Mouse (Mus musculus): ENCODE data around the gene Asl. TPM values are rescaled to one million over a fixed set of nuclear protein-coding genes. Genes with fewer than 3 reads are reported as not detected.

Asl gene
- polyA plus RNA-seq, 1 experiment from 2014 or later = 30.9 TPM

DNA sequence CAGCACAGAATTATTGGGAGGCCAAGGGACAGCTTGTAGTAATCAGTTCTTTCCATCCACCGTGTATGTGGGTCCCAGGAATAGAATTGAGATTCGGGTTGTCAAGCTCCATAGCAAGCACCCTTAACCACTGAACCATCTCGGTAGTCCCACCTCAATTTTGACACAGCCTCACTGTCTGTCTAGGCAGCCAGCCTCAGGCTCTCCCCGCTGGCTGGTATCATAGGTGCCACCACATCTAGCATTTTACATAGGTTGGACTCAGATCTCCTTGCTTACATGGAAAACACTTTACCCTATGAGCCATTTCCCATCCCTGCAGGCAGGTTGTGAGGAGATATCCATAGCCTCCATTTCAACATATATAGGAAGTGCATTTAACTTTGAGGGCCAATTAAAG lies 54.7 kb downstream of the Asl start:
- no peak overlapping the region for H3K4me2 ChIP-seq
- WGBS = 88% methylated on average over 4 of the region's 4 CpGs
- H3K9ac ChIP-seq = no peak overlapping the region
- peaks cover 7% of the 10 kb centered on the region for H3K36me3 ChIP-seq
- no peak overlapping the region for H3K27ac ChIP-seq
- no peaks in the 10 kb centered on the region for H3K27me3 ChIP-seq
- H3K9me3 ChIP-seq = no peaks in the 10 kb centered on the region
- no peak overlapping the region for H3K4me3 ChIP-seq
- no peak for ATAC-seq (ENCODE audit: borderline replicate concordance, extremely low read depth, low FRiP score, low TSS enrichment)
- H3K4me1 ChIP-seq = no peaks in the 10 kb centered on the region

DNA sequence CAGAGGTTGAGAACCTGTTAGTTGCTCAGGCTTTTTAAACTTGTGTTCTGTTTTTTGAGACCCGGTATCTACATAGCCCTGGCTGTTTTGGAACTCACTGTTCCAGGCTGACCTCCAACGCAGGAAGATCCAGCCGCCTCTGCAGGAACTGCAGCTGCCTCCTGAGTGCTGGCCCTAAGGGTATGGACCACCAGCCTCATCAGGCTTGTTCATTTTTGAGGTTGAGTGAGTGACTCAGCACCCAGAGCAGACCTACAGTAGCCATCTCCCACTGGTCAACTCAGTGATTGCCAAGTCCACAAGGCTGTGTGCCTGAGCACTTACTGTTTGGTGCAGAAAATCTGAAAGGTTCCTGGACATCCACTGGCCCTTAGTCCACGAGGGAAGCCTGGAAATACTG lies 57.6 kb downstream of the Asl start:
- peaks cover 7% of the 10 kb centered on the region for H3K36me3 ChIP-seq
- no peaks in the 10 kb centered on the region for H3K27me3 ChIP-seq
- H3K9ac ChIP-seq = no peak overlapping the region
- H3K9me3 ChIP-seq = no peaks in the 10 kb centered on the region
- 75% methylated on average over 4 of the region's 4 CpGs for WGBS
- H3K4me2 ChIP-seq = no peak overlapping the region
- no peak overlapping the region for H3K27ac ChIP-seq
- no peak overlapping the region for H3K4me3 ChIP-seq
- ATAC-seq (ENCODE audit: borderline replicate concordance, extremely low read depth, low FRiP score, low TSS enrichment) = no peak
- no peaks in the 10 kb centered on the region for H3K4me1 ChIP-seq

DNA sequence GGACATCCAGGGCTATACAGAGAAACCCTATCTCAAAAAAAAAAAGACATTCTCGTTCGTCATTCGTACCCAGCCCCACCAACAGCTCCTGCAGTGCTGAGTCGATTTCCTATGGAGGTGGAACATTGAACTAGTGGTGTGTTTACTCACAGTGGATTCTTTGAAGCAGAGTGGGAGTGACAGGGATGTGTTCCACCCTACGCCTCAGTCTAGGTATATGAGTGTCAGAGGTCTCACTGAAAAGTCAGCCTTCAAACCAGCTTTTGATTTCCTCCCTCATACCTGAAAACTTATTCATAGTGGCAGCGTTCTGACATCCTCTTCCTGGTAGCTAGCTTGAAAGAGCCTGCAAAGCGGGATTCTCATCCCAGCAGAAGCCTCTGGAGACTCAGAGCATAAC lies 60.6 kb downstream of the Asl start:
- Histone ChIP-seq H3K4me2 (no peak overlapping the region), H3K4me3 (no peak overlapping the region), H3K27ac (no peak overlapping the region), H3K36me3 (peaks cover 7% of the 10 kb centered on the region), H3K9me3 (no peaks in the 10 kb centered on the region), H3K27me3 (no peaks in the 10 kb centered on the region), H3K9ac (no peak overlapping the region), H3K4me1 (no peaks in the 10 kb centered on the region)
- no peak for ATAC-seq (ENCODE audit: borderline replicate concordance, extremely low read depth, low FRiP score, low TSS enrichment)
- 70% methylated on average over 7 of the region's 7 CpGs for WGBS

DNA sequence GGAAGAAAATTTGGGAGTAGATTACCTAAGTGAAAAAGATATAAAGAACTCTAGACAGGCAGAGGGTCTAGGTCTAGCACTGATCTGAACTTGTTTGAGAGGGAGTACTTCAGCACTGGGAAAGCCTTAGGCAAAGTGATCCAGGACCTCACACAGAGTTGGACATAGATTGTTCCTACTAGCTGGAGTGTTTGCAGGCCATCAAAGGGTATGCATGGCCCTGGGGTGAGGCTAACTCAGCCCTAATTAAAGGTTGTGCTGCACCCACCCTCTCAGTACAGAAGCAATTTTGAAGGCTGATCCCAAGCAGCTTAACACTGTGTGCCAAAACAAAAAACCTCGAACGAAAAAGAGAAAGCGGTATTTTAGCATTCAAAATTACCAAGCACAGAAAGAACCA lies 62.6 kb downstream of the Asl start:
- Histone ChIP-seq H3K9me3 (no peaks in the 10 kb centered on the region), H3K4me1 (no peaks in the 10 kb centered on the region), H3K27me3 (no peaks in the 10 kb centered on the region), H3K4me3 (no peak overlapping the region), H3K9ac (no peak overlapping the region), H3K36me3 (peaks cover under 1% of the 10 kb centered on the region), H3K27ac (no peak overlapping the region), H3K4me2 (no peak overlapping the region)
- ATAC-seq (ENCODE audit: borderline replicate concordance, extremely low read depth, low FRiP score, low TSS enrichment) = no peak
- 86% methylated on average over 3 of the region's 3 CpGs for WGBS

DNA sequence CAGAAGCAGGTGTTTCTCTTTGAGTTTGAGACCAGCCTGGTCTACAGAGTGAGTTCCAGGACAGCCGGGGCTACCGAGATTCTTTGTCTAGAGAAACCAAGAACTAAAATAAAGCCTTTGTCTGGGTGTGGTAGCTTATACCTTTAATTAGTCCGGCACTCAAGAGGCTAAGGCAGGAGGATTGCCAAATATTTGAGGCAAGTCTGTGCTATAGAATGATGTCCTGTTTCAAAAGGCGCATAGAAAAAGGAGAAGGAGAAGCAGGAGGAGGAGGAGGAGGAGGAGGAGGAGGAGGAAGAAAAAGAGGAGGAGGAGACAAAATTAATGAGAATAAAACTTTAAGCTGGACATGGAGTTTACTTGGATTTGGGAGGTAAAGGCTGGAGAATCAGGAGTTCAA lies 65.8 kb downstream of the Asl start:
- H3K9ac ChIP-seq = no peak overlapping the region
- WGBS = 57% methylated on average over 4 of the region's 4 CpGs

More for the DNA sequence above, 65.8 kb downstream of the Asl start:
- H3K4me2 ChIP-seq = no peak overlapping the region
- no peak overlapping the region for H3K27ac ChIP-seq
- no peaks in the 10 kb centered on the region for H3K4me1 ChIP-seq
- no peaks in the 10 kb centered on the region for H3K36me3 ChIP-seq
- no peak overlapping the region for H3K4me3 ChIP-seq
- ATAC-seq (ENCODE audit: borderline replicate concordance, extremely low read depth, low FRiP score, low TSS enrichment) = no peak
- H3K27me3 ChIP-seq = no peaks in the 10 kb centered on the region
- H3K9me3 ChIP-seq = no peaks in the 10 kb centered on the region

Other genes starting within 250 kb of the Asl start
- 30.4 and 31.9 TPM in 2 replicates for gene Psph, start 241.8 kb downstream of the Asl start, polyA plus RNA-seq (2015; fragmentation: Nextera tagmentation; extraction: Ambion mirVana)
- gene Sumf2, start 182.3 kb downstream of the Asl start, polyA plus RNA-seq (2015; fragmentation: Nextera tagmentation; extraction: Ambion mirVana) = 42.9 and 48.3 TPM in 2 replicates
- 847 and 887 TPM in 2 replicates for gene Chchd2, start 141.8 kb downstream of the Asl start, polyA plus RNA-seq (2015; fragmentation: Nextera tagmentation; extraction: Ambion mirVana)
- 4.6 and 5.1 TPM in 2 replicates for gene Zbed5, start 133.5 kb downstream of the Asl start, polyA plus RNA-seq (2015; fragmentation: Nextera tagmentation; extraction: Ambion mirVana)
- gene Phkg1, start 130.7 kb downstream of the Asl start, polyA plus RNA-seq (2015; fragmentation: Nextera tagmentation; extraction: Ambion mirVana) = 0.21 and 0.24 TPM in 2 replicates
- gene Nupr1l, start 120.7 kb downstream of the Asl start, polyA plus RNA-seq (2015; fragmentation: Nextera tagmentation; extraction: Ambion mirVana) = 2.3 and 2.7 TPM in 2 replicates
- gene Vkorc1l1, start 87.3 kb downstream of the Asl start, polyA plus RNA-seq (2015; fragmentation: Nextera tagmentation; extraction: Ambion mirVana) = 24.8 and 27.2 TPM in 2 replicates
- 65.0 and 65.6 TPM in 2 replicates for gene Gusb, start 26.2 kb downstream of the Asl start, polyA plus RNA-seq (2015; fragmentation: Nextera tagmentation; extraction: Ambion mirVana)
- gene Crcp, start within 50 bp of the Asl start, polyA plus RNA-seq (2015; fragmentation: Nextera tagmentation; extraction: Ambion mirVana) = 39.1 and 40.1 TPM in 2 replicates
- 69.6 and 70.8 TPM in 2 replicates for gene Tpst1, start 44.1 kb upstream of the Asl start, polyA plus RNA-seq (2015; fragmentation: Nextera tagmentation; extraction: Ambion mirVana)
- 5.8 and 6.5 TPM in 2 replicates for gene Kctd7, start 115.6 kb upstream of the Asl start, polyA plus RNA-seq (2015; fragmentation: Nextera tagmentation; extraction: Ambion mirVana)
- gene Rabgef1, start 142.6 kb upstream of the Asl start, polyA plus RNA-seq (2015; fragmentation: Nextera tagmentation; extraction: Ambion mirVana) = 27.1 and 27.7 TPM in 2 replicates
- gene Tmem248, start 187.8 kb upstream of the Asl start, polyA plus RNA-seq (2015; fragmentation: Nextera tagmentation; extraction: Ambion mirVana) = 33.6 and 39.6 TPM in 2 replicates
- gene Sbds, start 226.3 kb upstream of the Asl start, polyA plus RNA-seq (2015; fragmentation: Nextera tagmentation; extraction: Ambion mirVana) = 62.4 and 65.1 TPM in 2 replicates
- 24.7 and 25.9 TPM in 2 replicates for gene Tyw1, start 226.4 kb upstream of the Asl start, polyA plus RNA-seq (2015; fragmentation: Nextera tagmentation; extraction: Ambion mirVana)

Measured in lung, embryonic 15.5 days (tissue).